In genomic region chr5:64648492-64648891, GRCm38 (mm10) we compare ENCODE assay signal across 8 mouse cellular contexts.
DNase-seq lines count a peak whose midpoint lies in the region; TF ChIP-seq lines count a peak whose summit lies in the region.

No protein-coding gene starts in this region.

- intact Hi-C loops in heart, adult 2 months (cut with DNase I), result no loop called here

- H3K27me3 ChIP-seq in heart, adult 2 months (ENCODE audit: control insufficient read depth, insufficient read depth, low read length), result no peaks in the 10 kb centered on the region

- no peak for TF ChIP-seq CTCF in lung, adult 2 months (IDR thresholded peaks at IDR 0.05; ENCODE audit: insufficient read depth, low read length)
- TF ChIP-seq CTCF in heart, adult 2 months (IDR thresholded peaks at IDR 0.05), result no peak

- H3K79me2 ChIP-seq in heart, adult 2 months (replicated peaks; ENCODE audit: control insufficient read depth, insufficient read depth, low read length), result no peaks in the 10 kb centered on the region

- TF ChIP-seq EP300 in heart, adult 2 months (IDR thresholded peaks at IDR 0.05; ENCODE audit: insufficient read depth, low read depth, low read length), result no peak

- no peaks in the 10 kb centered on the region for H3K36me3 ChIP-seq in heart, adult 2 months (ENCODE audit: control insufficient read depth, insufficient read depth, low read length)

- peaks cover 10% of the 10 kb centered on the region for H3K4me1 ChIP-seq in lung, adult 2 months (ENCODE audit: control insufficient read depth, insufficient read depth, low read length)
- peaks cover 3% of the 10 kb centered on the region; the same call in 1 of the 2 replicates for H3K4me1 ChIP-seq in heart, adult 2 months (ENCODE audit: control insufficient read depth, insufficient read depth, low read length)

- H3K9ac ChIP-seq in heart, adult 2 months (ENCODE audit: low read depth, low read length), result no peak overlapping the region

- peak; percentile 26 for DNase-seq in lung, adult 2 months
- no peak for DNase-seq in lung, postnatal 36 days
- DNase-seq in heart, adult 2 months, result peak; percentile 26 to 27
- DNase-seq in kidney, adult 9 months, result peak; percentile 29
- peak; percentile 41 for DNase-seq in lung, postnatal 10 days
- peak; percentile 42 for DNase-seq in yolk sac, embryonic 10.5 days (ENCODE audit: low spot score)
- no peak for DNase-seq in gastrocnemius, adult 18-20 months (ENCODE audit: low spot score)
- DNase-seq in right cerebral cortex, adult 2 months (ENCODE audit: low spot score in 2 of 2), result no peak

- no peak overlapping the region for H3K27ac ChIP-seq in heart, adult 2 months

- H3K4me3 ChIP-seq in lung, adult 2 months (replicated peaks; ENCODE audit: extremely low read depth, low read depth, low read length), result no peak overlapping the region
- no peak overlapping the region for H3K4me3 ChIP-seq in heart, adult 2 months

- no peak for TF ChIP-seq POLR2A in lung, adult 2 months (IDR thresholded peaks at IDR 0.05; ENCODE audit: borderline replicate concordance, extremely low read depth, low read depth, low read length)
- TF ChIP-seq POLR2A in heart, adult 2 months (IDR thresholded peaks at IDR 0.05; ENCODE audit: insufficient read depth, low read depth, low read length), result no peak

- 13% methylated on average over 8 of the region's 8 CpGs for WGBS in lung, adult 2 months
- WGBS in heart, adult 2 months, result 20% methylated on average over 8 of the region's 8 CpGs

Comparison
In these comparisons a context has a peak if more than half of its experiments do, and no peak if none do; other contexts are left out.
1. DNase-seq: peak in lung, adult 2 months (single experiment), heart, adult 2 months (2 of 2), kidney, adult 9 months (single experiment), lung, postnatal 10 days (single experiment) and yolk sac, embryonic 10.5 days (single experiment); none in lung, postnatal 36 days (single experiment), gastrocnemius, adult 18-20 months (single experiment) and right cerebral cortex, adult 2 months (0 of 2).